Mouse (Mus musculus) bone marrow macrophage, adult 2 months (primary cell): ENCODE data around the gene Galm.

Experiments
- CTCF ChIP-seq: IDR thresholded peaks from 2 replicates; pipeline ENCODE4 v1.5.1; 2012; ENCODE audit warnings: low read depth, mild to moderate bottlenecking, low read length, moderate library complexity
- POLR2A ChIP-seq: IDR thresholded peaks from 2 replicates; pipeline ENCODE4 v1.6.1; 2012; ENCODE audit warnings: mild to moderate bottlenecking, low read depth, low read length, borderline replicate concordance

- TF ChIP-seq POLR2A, result no peak
- TF ChIP-seq CTCF, result no peak
These were observed 48.1 kb downstream of the Galm start for GRCm38 (mm10) chr17:80175386-80175739.
